Mouse (Mus musculus) central nervous system, embryonic 18 days (tissue): ENCODE measurements around the gene Usp13. TPM values are rescaled to one million over a fixed set of nuclear protein-coding genes. Genes with fewer than 3 reads are reported as not detected.

Experiments used
- polyA plus RNA-seq: library from polyadenylated mRNA; depleted of rRNA; stranded (reverse); fragments of >200 nt; gene quantifications from 2 replicates; pipeline ENCODE4 v1.2.3, GENCODE M21; 2012; rRNA removed

Gene Usp13
- polyA plus RNA-seq = 7.0 and 7.2 TPM in 2 replicates

GRCm38 (mm10) chr3:32817357-32818326 lies at the start of gene Usp13:
TSS of gene Usp13 (plus strand) at chr3:32817546.

Other genes with a start within 250 kb of the Usp13 start
- 103 and 112 TPM in 2 replicates for gene Gnb4, start 201.0 kb upstream of the Usp13 start, polyA plus RNA-seq
- gene Actl6a, start 111.2 kb upstream of the Usp13 start, polyA plus RNA-seq = 32.1 and 32.6 TPM in 2 replicates
- gene Ndufb5, start 80.6 kb upstream of the Usp13 start, polyA plus RNA-seq = 236 and 278 TPM in 2 replicates
- gene Mrpl47, start 79.9 kb upstream of the Usp13 start, polyA plus RNA-seq = 15.3 and 17.6 TPM in 2 replicates